Comparison of ENCODE assay signal across 20 mouse cellular contexts in genomic region chr10:116440946-116441345, GRCm38 (mm10). TPM values are rescaled to one million over a fixed set of nuclear protein-coding genes. Genes with fewer than 3 reads are reported as not detected.
"Had no signal": no experiment of that assay in that cellular context is flagged by ENCODE, and none has a peak within 500 bp of the region (broad histone marks: within the 10 kb centered on the region; RNA-seq: fewer than 3 reads in every experiment).

No protein-coding gene starts in this region.

- ATAC-seq: liver, postnatal 0 days; lung, postnatal 0 days; midbrain, embryonic 15.5 days had no signal

- H3K27ac ChIP-seq: kidney, embryonic 15.5 days; left cerebral cortex, adult 2 months; limb, embryonic 12.5 days; liver, embryonic 14.5 days; macrophage; midbrain, embryonic 12.5 days; midbrain, embryonic 15.5 days; neural tube, embryonic 12.5 days; neural tube, embryonic 15.5 days had no signal

- DNase-seq: kidney, postnatal 10 days; layer of hippocampus, postnatal 36 days; liver, postnatal 0 days; lung, embryonic 14.5 days; right cerebral cortex, adult 18-20 months; right cerebral cortex, postnatal 14 days; thymus, adult 18-20 months; thymus, postnatal 36 days had no signal

- H3K4me1 ChIP-seq: kidney, embryonic 15.5 days; midbrain, embryonic 12.5 days; midbrain, embryonic 15.5 days; neural tube, embryonic 12.5 days had no signal

- H3K36me3 ChIP-seq: midbrain, embryonic 15.5 days had no signal

- H3K9me3 ChIP-seq: midbrain, embryonic 15.5 days; neural tube, embryonic 15.5 days had no signal

- H3K4me2 ChIP-seq: kidney, embryonic 15.5 days; liver, embryonic 11.5 days; lung, embryonic 14.5 days; midbrain, embryonic 12.5 days; midbrain, embryonic 15.5 days; neural tube, embryonic 12.5 days; neural tube, embryonic 15.5 days had no signal

- H3K9ac ChIP-seq: kidney, embryonic 15.5 days; limb, embryonic 12.5 days; liver, embryonic 14.5 days; liver, postnatal 0 days; lung, embryonic 14.5 days; midbrain, embryonic 12.5 days; midbrain, embryonic 15.5 days; neural tube, embryonic 12.5 days; neural tube, embryonic 15.5 days had no signal

- H3K27me3 ChIP-seq: kidney, embryonic 15.5 days; limb, embryonic 12.5 days; midbrain, embryonic 12.5 days; midbrain, embryonic 15.5 days; neural tube, embryonic 12.5 days; neural tube, embryonic 15.5 days had no signal

- H3K4me3 ChIP-seq: kidney, embryonic 15.5 days; left cerebral cortex, adult 2 months; limb, embryonic 12.5 days; midbrain, embryonic 12.5 days; midbrain, embryonic 15.5 days; neural tube, embryonic 12.5 days; neural tube, embryonic 15.5 days had no signal

RNA-seq across cellular contexts. Expression of gene Kcnmb4, which starts 32.7 kb away (rescaled TPM):
- total RNA-seq: megakaryocyte, adult 5-6 weeks had no signal
- polyA plus RNA-seq: liver, postnatal 0 days; macrophage had no signal
